Mouse (Mus musculus) C2C12 (cell line): ENCODE results near the gene Map6. TPM values are rescaled to one million over a fixed set of nuclear protein-coding genes. Genes with fewer than 3 reads are reported as not detected.
A peak's percentile ranks its signal among the peaks of the same experiment; 100 is the strongest.

Source experiments
- H3K27me3 ChIP-seq: one replicate; pipeline ENCODE4 v1.6.1; 2011; ENCODE audit not compliant: control insufficient read depth, insufficient read depth, insufficient read length
- H3K36me3 ChIP-seq: one replicate; pipeline ENCODE4 v1.6.1; 2011; ENCODE audit not compliant: control insufficient read depth, insufficient read depth
- H3K4me3 ChIP-seq: one replicate; pipeline ENCODE4 v1.5.1; 2011; ENCODE audit warnings: mild to moderate bottlenecking, control low read depth; ENCODE audit not compliant: poor library complexity, insufficient read depth, severe bottlenecking
- H3K79me2 ChIP-seq: one replicate; pipeline ENCODE4 v1.6.1; 2011; ENCODE audit not compliant: control insufficient read depth, insufficient read depth
- H3K79me3 ChIP-seq: one replicate; pipeline ENCODE4 v1.6.1; 2011; ENCODE audit warnings: low read depth, control low read depth
- H3ac ChIP-seq: one replicate; pipeline ENCODE3; 2011; ENCODE audit warnings: low read depth; ENCODE audit not compliant: control insufficient read depth, insufficient read length
- CEBPB ChIP-seq: IDR thresholded peaks from one replicate; pipeline ENCODE4 v1.6.1; 2011; ENCODE audit warnings: low read depth, mild to moderate bottlenecking, control low read depth, moderate library complexity
- CTCF ChIP-seq: IDR thresholded peaks from one replicate; pipeline ENCODE4 v1.5.1; 2011; ENCODE audit not compliant: control insufficient read depth, insufficient read depth, insufficient read length
- FOSL1 ChIP-seq: IDR thresholded peaks from one replicate; pipeline ENCODE4 v1.8.0; 2011; ENCODE audit warnings: mild to moderate bottlenecking, low read length; ENCODE audit not compliant: poor library complexity, insufficient read depth, severe bottlenecking
- MAX ChIP-seq: IDR thresholded peaks from one replicate; pipeline ENCODE4 v1.6.1; 2011; ENCODE audit warnings: mild to moderate bottlenecking, control low read depth
- MYOD1 ChIP-seq: IDR thresholded peaks from one replicate; pipeline ENCODE4 v1.6.1; 2011; ENCODE audit warnings: low read depth; ENCODE audit not compliant: control insufficient read depth, insufficient read length
- MYOG ChIP-seq: IDR thresholded peaks from one replicate; pipeline ENCODE4 v1.6.1; 2011; ENCODE audit not compliant: control insufficient read depth, insufficient read length; ENCODE audit errors: extremely low read depth
- USF1 ChIP-seq: IDR thresholded peaks from one replicate; pipeline ENCODE4 v1.6.1; 2011; ENCODE audit warnings: low read depth, mild to moderate bottlenecking, control low read depth, moderate library complexity
- polyA plus RNA-seq: library from polyadenylated mRNA; unstranded; fragments of >200 nt; fragmentation: generic; extraction: Trizol; gene quantifications from one replicate; pipeline ENCODE4 v1.2.1, GENCODE M21; 2012; ENCODE audit warnings: missing spikeins

The Map6 gene
- polyA plus RNA-seq, 1 experiment = 39.2 TPM

- Histone ChIP-seq H3K79me2 (peaks cover 51% of the 10 kb centered on the region), H3K4me3 (peak overlapping the region; percentile 43), H3K36me3 (no peaks in the 10 kb centered on the region), H3K79me3 (peaks cover 18% of the 10 kb centered on the region), H3K27me3 (no peaks in the 10 kb centered on the region), H3ac (peak overlapping the region; percentile 64)
- TF ChIP-seq FOSL1 (no peak), MAX (no peak), USF1 (no peak), CTCF (no peak)
Observed at GRCm38 (mm10) chr7:99268506-99268900, 1.3 kb downstream of the Map6 start.

DNA sequence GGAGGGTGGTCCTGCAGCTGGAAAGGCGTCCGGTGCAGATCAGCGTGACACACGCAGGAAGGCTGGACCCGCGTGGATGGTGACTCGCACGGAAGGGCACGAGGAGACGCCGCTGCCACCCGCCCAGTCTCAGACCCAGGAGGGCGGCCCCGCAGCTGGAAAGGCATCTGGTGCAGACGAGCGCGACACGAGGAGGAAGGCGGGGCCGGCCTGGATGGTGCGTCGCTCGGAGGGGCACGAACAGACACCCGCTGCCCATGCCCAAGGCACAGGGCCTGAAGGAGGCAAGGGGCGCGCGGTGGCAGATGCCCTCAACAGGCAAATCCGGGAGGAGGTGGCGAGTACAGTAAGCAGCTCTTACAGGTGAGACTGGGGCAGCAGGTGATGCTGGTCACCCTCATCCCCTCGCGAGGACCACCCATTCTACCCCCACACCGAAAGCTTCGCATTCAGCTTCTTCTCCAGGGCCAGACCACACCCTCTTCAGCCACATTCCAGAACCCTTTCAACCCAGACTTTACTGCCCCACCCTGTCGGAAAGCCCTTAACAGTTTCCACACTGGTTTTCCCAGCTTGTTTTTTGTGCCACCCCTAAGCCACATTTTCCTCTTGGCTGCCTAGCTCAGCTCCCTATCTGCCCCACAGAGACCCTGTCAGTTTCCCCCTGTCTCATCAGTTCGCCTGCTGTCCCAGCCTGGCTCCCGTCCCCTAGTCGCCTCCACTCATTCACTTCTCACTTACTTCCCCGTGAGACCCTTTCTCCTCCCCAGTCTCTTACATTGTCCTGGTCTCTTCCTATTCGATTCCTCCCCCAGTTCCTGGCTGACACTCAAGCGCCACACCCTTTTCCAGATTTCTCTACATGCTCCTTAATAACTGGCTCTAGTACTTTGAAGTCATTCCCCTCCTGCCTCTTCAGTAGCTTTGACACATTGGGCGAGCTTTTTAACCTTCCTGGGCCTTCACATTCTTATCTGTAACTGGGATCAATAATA is 2.0 kb downstream of the Map6 start:
- TF ChIP-seq FOSL1 (no peak), CEBPB (no peak), MYOG (no peak), USF1 (no peak), MYOD1 (no peak), CTCF (no peak), MAX (no peak)
- no peaks in the 10 kb centered on the region for H3K27me3 ChIP-seq

DNA sequence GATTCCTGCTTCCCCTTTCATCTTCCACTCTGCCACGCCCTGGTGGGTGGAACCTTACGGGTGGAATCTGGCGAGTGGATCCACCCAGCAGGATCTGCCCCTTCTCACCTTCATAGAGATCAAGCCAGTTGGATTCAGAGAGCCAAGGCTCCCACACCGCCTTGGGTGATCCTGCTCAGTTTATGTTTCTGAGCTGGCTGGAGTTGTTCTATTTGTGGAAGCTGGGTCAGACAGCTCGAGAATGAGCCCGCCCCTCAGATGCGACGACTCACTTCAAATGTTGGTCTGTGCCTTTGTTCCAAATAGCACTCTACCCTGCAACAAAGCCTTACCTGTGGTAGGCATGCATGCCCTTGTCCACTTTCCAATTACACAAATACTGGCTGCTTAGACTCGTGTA is 4.4 kb downstream of the Map6 start:
- Histone ChIP-seq H3ac (no peak overlapping the region), H3K27me3 (no peaks in the 10 kb centered on the region), H3K79me2 (peaks cover 80% of the 10 kb centered on the region), H3K4me3 (no peak overlapping the region), H3K36me3 (no peaks in the 10 kb centered on the region), H3K79me3 (peaks cover 32% of the 10 kb centered on the region)
- TF ChIP-seq MAX = no peak
- no peak for TF ChIP-seq MYOG
- no peak for TF ChIP-seq FOSL1
- no peak for TF ChIP-seq CEBPB
- TF ChIP-seq MYOD1 = no peak
- no peak for TF ChIP-seq USF1
- TF ChIP-seq CTCF = no peak

More for the DNA sequence above, 2.0 kb downstream of the Map6 start:
- peaks cover 58% of the 10 kb centered on the region for H3K79me2 ChIP-seq
- no peaks in the 10 kb centered on the region for H3K36me3 ChIP-seq
- peak overlapping the region; percentile 58 for H3ac ChIP-seq
- peaks cover 21% of the 10 kb centered on the region for H3K79me3 ChIP-seq
- peak overlapping the region; percentile 43 for H3K4me3 ChIP-seq

DNA sequence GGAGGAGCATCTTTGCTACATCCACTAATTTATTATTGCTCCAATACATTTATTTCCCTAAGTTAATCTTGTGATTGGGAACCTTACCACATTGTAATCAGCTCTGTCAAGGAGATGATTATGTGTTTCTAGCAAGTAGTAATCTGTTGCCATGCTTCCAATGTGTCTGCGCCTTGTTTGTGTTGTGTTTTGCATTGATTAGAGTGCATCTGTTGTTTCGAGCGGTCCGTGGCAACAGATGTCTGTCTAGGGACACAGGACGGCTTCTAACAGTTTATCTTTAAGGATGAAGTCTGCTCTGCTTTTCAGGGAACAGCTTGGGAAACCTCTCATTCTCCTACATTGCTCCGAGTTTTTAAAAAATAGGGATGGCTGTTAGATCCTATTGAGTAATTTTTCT is 7.9 kb downstream of the Map6 start:
- H3K79me2 ChIP-seq = peaks cover 98% of the 10 kb centered on the region
- H3K36me3 ChIP-seq = no peaks in the 10 kb centered on the region
- H3K79me3 ChIP-seq = peaks cover 31% of the 10 kb centered on the region
- H3K27me3 ChIP-seq = no peaks in the 10 kb centered on the region
- no peak overlapping the region for H3K4me3 ChIP-seq
- H3ac ChIP-seq = no peak overlapping the region
- TF ChIP-seq FOSL1 (no peak), MYOG (no peak), MAX (no peak), CTCF (no peak), CEBPB (no peak), MYOD1 (no peak), USF1 (no peak)

GRCm38 (mm10) chr7:99276679-99277078 is 9.4 kb downstream of the Map6 start:
- no peaks in the 10 kb centered on the region for H3K36me3 ChIP-seq
- H3K79me3 ChIP-seq = peaks cover 26% of the 10 kb centered on the region
- no peak for TF ChIP-seq MAX
- no peak for TF ChIP-seq CTCF
- no peak for TF ChIP-seq CEBPB
- TF ChIP-seq MYOD1 = no peak
- no peak for TF ChIP-seq USF1
- TF ChIP-seq MYOG = no peak
- no peak for TF ChIP-seq FOSL1
- H3ac ChIP-seq = no peak overlapping the region
- H3K79me2 ChIP-seq = peaks cover 90% of the 10 kb centered on the region
- H3K27me3 ChIP-seq = no peaks in the 10 kb centered on the region
- H3K4me3 ChIP-seq = no peak overlapping the region
